Mouse (Mus musculus): ENCODE measurements at regions not wholly inside any gene's neighbourhood (a gene's known extent, or its start where the extent isn't known, plus 50 kb on each side); places are given as distances from the start of the nearest gene placed in this dataset.

DNA sequence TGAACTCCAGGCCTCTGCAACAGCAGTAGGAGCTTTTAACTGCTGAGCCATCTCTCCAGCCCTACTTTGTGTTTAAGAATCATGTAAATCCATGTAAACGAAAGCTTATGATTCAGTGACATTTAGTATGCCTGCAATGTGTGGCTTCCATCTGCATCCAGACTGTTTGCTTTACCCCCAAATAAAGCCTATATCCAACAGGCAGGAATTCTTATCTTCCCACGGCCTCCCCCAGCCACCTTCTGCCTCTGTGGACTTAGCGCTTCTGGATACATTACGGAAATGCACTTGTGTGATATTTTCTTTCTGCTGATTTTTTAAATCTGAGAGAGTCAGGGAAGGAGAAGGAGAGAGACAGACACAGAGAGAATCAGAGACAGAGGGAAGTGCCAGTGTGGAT is 189.2 kb upstream of the Cxcr4 start:
- CTCF ChIA-PET, result interaction anchor here (0.6 kb wide), 1 partner anchor 227 kb away, joined by 5 read pairs; no protein-coding TSS in a partner anchor

DNA sequence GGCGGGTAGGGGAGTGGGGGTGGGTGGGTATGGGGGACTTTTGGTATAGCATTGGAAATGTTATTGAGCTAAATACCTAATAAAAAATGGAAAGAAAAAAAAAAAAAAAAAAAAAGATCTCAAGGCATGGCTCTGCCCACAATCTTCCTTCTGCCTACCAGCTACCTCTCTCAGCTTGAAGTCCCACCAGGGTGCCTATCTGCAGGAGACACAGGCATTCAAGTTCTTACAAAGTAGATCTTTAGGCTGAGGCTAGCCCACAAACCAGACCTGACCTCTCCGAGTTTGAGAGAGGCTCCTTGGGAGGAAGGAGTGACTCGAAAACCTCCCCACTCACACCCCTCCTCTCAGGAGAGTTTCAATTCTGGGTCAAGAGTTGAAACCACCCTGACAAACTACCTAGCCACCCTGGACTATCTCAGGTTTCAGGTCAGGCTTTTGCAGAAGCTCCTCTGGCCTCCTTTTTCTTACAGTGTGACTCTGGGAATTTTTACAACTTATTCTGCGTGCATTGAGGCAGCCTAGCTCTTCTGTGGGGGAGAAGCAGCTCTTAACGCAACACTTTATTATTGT is 187.6 kb upstream of the Cxcr4 start:
- CTCF ChIA-PET, result interaction anchor here (0.6 kb wide), 1 partner anchor 786 kb away, joined by 3 read pairs; no protein-coding TSS in a partner anchor

DNA sequence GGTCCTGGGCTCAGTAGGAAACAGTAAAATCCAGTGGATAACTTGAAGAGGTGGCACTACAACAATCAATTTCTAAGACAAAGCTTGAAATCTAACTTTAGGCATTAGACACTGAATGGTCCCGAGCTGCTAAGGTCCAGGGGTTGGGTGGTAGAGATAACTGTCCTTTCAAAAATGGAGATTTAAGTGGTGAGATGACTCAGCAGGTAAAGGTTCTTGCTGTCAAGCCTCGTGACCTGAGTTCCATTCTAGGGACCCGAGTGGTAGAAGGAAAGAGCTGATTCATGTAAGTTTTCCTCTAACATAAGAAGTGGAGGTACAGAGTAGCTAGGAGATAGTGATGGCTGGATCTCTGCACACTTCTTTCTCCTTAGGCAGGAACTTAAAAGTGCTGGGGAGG is 180.3 kb upstream of the Cxcr4 start:
- CTCF ChIA-PET, result interaction anchor here (0.5 kb wide), 1 partner anchor 244 kb away, joined by 3 read pairs; no protein-coding TSS in a partner anchor

DNA sequence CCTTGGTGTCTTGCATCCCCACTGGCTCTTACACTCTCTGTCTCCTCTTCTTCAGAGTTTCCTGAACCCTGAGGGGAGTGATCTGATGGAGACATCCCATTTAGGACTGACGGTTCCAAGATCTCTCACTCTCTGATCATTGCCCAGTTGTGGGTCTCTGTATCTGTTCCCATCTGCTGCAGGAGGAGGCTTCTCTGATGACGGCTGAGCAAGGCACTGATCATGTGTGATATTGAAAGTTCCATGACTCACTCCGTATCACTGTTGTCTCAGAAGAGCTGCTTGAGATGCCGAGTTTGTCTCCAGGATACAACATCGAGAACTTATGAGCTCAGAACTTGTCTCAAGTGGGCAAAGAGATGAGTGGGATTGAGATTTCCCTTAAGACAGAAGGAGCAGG is 178.7 kb upstream of the Cxcr4 start:
- CTCF ChIA-PET, result interaction anchor here (0.7 kb wide), 1 partner anchor 146 kb away, joined by 3 read pairs; no protein-coding TSS in a partner anchor

DNA sequence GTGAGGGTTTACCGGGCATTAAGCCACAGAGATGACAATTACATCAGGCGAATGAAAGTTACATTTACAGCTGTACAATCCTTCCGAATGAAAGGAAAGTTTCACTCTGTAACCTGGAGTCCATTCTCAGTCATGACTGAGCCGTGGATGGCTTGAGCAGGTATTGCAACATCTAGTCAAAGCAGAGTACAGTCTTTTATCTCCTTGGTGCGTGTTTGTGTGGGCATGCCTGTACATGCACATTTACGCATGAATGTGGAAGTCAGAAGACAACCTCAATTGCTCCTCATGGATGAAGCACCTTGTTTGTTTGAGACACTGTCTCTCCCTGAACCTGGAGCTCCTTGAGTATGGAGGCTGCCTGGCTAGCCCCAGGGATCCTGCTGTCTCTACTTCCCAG is 175.9 kb upstream of the Cxcr4 start:
- CTCF ChIA-PET, result interaction anchor here (0.6 kb wide), 1 partner anchor 176 kb away, joined by 3 read pairs; the partner anchor contains the start of gene Cxcr4

DNA sequence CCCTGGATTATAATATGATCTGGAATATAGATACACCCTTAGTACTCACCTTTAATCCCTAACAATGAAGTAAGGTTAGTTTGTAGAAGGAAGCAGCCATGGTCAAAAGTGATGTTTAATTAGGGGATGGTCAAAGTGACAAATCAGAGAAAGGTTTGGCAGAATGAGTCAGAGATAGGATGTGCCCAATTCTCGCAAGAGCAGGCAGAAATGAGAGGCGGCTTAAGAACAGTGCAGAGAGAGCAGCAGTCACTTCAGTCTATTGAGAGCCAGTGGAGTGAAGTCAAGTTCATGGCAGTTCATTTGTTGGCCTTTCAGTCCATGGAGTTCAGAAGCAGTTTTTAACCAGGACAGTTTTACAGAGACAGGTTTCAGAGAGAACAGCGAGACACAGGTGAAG is 175.3 kb upstream of the Cxcr4 start:
- CTCF ChIA-PET, result no interaction called here

DNA sequence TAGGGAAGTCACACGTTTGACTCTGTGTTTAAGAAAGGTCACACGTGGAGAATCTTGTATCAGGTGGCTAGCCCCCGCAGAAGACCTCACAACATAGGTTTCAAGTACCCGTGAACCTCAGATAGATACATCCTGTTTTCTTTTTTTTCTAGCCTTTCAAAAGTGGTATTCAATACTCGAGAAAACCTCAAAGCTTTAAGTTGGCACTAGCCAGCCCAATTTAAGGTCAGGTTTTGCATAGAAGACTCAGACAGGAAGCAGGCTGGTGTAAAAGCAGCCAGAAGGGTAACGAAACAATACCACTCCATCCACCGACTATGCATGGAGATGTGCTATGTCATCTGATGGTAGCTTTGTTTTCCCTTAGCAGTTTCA is 174.8 kb upstream of the Cxcr4 start:
- CTCF ChIA-PET, result interaction anchor here (0.6 to 0.7 kb wide), 2 partner anchors 20 to 42 kb away, joined by 6 to 26 read pairs; no protein-coding TSS in a partner anchor

DNA sequence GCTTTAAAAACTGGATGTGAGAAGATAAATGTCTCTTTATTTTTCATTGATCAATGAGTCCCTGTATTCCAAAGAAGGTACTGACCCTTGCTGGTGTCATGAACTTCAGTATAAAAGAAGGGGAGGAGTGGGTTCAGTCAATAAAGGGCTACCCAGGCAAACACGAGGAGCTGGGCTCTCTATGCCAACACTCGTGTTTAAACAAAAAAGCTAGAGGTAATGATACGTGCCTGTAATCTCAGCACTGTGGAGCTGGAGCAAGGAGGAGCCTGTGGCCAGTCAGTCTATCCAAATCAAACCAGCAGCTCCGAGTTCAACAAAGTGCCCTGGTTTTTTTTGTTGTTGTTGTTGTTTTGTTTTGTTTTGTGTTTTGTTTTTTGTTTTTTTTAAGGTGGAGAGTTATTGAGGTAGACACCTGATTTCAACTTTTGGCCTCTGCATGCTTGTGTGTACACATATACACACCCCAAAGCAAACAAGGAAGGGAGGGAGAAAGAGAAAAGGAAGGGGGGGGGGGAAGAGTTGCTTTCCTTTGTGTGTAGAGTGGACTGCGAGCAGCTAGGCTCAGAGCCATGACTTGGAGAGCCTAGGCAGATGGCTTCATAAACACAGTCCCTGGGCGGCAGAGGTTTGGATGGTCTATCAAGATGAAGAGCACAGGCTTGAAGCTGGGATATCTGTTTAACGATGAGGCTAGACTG is 174.2 kb upstream of the Cxcr4 start:
- CTCF ChIA-PET, result interaction anchor here (0.6 to 0.7 kb wide), 2 partner anchors 20 to 41 kb away, joined by 6 to 26 read pairs; no protein-coding TSS in a partner anchor

DNA sequence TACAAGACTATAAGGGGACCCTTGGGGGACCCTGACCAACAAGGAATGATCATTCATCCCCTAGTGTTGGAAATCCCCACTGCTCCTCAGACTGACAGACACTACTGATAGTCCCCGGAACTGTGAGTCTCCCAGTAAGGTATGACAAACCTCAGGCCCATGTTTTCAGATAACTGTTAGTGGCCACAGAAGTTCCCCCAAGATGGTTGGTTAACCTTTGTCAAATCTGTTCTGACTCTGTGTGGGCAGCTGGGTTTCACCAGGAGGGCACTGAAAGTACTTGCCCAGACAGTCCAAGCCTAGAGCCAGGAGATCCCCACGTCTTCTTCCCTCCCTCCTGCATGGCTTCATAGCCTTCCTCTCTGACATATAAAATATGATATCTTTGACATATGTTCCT is 173.5 kb upstream of the Cxcr4 start:
- CTCF ChIA-PET, result no interaction called here

DNA sequence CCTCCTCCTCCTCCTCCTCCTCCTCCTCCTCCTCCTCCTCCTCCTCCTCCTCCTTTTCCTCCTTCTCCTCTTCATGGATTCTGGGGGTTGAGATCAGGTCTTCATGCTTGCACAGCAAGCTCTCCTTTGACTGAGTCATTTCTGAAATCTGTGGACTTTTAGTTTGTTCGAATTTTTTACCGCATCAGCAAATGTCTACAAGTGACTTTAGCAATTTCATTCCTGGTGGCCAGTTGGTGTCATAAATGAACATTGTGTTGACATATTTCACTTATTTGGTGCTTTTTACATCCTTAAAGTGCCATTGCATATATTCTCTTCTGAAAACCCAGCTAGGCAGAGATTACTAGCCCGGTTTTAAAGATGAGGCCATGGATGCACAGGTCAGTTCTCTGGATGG is 173.0 kb upstream of the Cxcr4 start:
- CTCF ChIA-PET, result interaction anchor here (0.6 kb wide), 1 partner anchor 151 kb away, joined by 4 read pairs; no protein-coding TSS in a partner anchor

DNA sequence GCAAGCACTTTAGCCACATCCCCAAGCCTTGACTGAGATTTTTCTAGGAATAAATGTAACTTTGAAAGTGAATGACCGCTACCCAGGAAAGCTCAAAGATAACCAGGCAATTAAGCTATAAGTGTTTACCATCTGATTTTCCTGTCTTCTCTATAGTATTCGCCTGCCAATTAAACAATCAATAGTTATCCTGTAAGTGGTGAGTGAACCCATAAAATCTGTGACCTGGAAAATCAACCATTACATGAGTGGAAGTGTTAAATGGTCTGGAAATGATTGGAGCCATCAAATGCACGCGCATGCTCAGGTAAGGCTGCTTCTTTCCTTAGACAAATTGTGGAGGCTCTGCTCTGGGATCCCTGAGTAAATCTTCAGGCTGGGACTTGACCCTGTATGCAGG is 170.8 kb upstream of the Cxcr4 start:
- CTCF ChIA-PET, result no interaction called here

DNA sequence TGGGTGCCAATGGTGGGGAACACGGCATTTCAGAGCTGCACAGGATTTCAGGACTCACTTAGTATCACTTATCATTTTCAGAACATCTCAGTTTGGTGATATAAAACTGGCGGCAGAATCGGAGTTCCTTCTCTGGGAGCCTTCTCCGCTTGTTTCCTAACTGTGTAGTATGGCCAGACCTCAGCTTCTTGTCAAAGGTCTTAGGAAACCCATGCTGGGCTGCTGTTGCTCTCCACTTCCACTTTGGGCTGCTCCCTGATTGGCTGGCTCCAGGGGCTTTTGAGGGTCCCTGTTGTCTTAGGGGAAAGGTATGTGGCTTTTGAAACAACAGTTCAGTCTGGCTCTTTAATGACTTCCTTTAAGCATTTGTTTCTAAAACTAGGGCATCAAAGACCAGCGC is 170.0 kb upstream of the Cxcr4 start:
- CTCF ChIA-PET, result no interaction called here

DNA sequence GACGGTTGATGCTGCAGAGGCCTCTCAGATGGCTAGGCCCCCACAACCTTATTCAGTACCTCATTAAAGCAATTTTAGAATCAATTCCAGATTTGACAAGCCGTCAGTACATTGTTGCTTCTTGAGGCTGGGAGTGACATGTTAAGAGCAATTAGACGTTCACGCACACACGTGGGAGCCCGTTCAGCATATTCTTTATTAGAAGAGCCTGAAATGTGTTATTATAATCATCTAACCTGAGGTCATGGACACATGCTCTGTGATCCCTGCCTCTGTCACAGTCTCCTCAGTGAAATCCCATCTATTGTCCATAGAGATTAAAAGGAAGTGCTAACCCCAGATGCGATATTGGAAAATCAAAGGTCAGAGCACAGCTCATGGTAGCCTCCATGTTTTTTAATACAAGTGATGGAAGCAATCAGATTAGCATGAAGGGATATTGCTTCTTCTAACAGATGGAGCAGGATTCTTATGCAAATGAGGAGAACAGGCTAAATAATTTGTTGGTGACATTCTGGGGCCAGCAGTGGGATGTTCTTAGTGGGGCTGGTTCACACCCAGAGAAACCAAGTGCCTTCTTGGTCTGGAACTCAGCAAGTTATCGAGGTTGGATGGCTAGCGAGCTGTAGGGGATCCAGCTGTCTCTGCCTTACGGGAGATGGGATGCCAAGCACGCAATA is 166.8 kb upstream of the Cxcr4 start:
- CTCF ChIA-PET, result no interaction called here

DNA sequence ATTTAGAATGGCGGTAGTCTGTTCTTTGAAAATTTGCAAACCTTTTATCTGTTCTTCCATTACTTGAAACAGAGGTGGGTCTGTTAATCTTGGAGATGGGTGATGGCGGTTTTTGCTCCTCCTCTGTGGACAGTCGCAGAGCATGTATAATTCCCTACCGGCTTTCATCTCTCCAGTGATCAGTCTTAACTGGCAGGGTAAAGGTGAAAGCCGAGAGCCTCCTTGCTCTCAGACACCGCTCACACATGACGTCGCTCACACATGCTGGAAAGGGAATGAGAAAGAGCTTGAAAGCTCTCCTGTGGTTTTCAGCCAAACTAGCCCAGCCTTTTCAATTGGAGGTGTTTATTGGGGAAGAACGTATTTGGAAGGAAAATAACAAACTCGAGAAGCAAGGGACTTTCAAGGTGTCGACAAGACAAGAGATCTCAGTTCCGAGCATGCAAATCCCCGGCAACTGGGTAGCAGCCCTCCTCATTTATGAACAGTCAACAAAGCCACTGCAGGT is 166.3 kb upstream of the Cxcr4 start:
- CTCF ChIA-PET, result no interaction called here

DNA sequence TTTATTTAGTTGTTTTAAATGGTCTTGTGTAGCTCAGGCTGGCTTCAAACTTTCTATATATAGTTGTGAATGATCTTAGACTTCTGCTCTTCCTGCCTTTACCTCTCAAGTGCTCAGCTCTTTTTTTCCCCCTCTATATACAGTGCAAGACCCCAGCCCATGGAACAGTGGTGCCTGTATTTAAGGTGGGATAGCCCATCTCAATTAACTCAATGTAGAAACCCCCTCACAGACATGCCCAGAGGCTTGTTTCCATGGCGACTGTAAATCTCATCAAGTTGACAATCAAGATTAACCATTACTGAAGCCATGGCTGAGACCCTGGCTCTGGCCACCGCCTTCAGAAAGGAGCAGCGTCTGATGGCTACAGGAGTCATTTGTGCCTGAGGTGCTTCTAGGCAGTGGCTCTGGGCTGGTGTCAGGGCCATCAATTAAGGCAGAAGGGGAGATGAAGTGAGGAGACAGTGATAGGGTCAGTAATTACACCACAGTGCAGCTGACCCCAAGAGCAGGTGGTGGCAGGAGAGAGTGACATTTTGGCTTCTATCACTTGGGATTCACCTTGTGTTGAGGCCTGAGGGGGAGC is 161.4 kb upstream of the Cxcr4 start:
- CTCF ChIA-PET, result interaction anchor here (0.7 kb wide), 1 partner anchor 76 kb away, joined by 10 read pairs; no protein-coding TSS in a partner anchor

DNA sequence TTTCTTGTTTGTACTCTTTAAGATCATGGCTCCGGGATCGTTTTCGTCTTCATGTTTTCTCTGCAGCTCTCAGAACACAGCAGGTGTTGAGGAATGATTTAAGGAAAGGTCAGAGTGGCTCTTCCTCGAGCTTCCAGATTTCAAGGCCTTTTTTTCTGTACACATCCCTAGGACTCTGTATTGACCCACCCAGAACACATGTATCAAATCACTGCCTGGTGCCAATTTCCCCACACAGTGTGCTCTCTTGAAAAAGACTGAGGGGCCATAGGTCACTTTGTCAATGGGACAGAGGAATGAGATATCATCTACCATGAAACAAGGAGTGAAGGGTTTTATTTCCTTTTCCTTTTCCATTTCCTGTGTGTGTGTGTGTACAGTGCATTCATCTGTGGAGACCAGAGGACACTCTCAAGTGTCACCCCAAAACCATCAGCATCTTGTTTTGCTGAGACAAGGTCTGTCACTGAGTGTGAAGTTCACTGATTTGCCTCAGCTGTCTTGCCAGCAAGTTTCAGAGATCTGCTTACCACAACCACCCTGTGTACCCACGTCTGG is 157.4 kb upstream of the Cxcr4 start:
- CTCF ChIA-PET, result interaction anchor here (0.5 kb wide), 1 partner anchor 1074 kb away, joined by 4 read pairs; no protein-coding TSS in a partner anchor

DNA sequence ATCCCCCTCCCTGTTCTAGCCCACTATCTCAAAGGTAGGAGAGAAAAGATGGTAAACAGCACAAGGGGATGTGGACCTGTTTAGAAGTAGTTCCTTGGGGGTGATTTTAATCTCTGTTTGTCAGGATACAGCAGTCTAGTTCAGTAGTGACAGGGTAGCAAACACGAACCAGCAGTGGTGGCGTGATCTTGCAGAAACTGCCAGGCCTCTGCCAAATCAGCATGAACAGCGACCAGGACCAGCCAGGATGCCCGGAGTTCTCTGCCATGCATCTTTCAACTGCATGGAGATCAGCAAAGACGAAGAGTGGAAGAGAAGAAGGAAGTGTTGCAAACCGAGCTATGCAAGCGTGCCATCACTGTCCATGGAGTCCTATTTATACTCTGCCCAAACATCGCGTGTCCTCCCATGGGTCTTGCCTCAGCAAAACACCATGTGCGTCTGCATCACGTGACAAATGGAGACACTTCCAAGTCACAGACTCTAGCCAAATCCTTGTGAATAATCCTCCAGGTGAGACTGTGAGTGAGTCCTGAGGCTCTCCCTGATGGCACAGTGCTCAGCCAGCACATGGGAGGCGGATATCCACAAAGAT is 155.2 kb upstream of the Cxcr4 start:
- CTCF ChIA-PET, result no interaction called here

DNA sequence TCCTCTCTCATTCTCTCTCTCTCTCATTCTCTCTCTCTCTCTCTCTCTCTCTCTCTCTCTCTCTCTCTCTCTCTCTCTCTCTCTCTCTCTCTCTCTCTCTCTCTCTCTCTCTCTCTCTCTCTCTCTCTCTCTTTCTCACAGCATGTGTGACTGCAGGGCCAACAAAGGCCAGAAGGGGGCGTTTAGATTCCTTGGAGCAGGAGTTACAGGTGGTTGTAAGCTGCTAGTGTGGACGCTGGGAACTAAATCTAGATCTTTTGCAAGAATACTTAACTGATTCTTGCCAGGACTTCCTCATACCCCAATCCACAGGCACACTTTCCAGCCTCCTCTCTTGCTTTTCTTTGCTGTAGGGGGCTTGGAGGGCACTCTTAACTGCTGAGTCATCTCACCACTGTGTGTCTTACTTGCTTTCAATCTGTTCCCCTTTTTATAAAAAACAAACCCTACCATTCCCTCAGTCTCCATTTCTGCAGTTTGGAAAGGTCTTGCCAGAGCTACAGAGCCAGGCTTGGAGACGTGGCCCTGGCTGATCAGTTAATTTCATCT is 154.4 kb upstream of the Cxcr4 start:
- CTCF ChIA-PET, result interaction anchor here (0.8 kb wide), 1 partner anchor 20 kb away, joined by 26 read pairs; no protein-coding TSS in a partner anchor

DNA sequence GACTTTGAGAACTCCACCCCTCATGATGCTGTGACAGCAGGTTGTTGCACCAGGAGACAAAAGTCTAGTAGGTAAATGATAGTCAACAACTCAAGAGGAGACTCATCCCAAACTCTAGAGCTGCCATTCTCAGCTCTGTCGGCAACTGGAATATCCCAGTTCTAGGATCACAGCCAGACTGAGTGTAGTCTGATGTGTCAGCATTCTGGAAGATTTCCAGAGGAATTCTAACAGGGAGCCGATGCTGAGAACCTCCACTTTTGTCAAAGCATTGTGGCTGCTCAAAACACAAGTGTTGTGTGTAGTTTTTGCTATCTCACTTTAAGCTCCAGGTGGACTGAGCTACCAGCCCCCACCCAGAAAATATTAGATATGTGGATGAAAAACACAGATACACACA is 148.5 kb upstream of the Cxcr4 start:
- CTCF ChIA-PET, result interaction anchor here (0.6 to 1.2 kb wide), 2 partner anchors 15 to 149 kb away, joined by 4 to 5 read pairs; no protein-coding TSS in a partner anchor

DNA sequence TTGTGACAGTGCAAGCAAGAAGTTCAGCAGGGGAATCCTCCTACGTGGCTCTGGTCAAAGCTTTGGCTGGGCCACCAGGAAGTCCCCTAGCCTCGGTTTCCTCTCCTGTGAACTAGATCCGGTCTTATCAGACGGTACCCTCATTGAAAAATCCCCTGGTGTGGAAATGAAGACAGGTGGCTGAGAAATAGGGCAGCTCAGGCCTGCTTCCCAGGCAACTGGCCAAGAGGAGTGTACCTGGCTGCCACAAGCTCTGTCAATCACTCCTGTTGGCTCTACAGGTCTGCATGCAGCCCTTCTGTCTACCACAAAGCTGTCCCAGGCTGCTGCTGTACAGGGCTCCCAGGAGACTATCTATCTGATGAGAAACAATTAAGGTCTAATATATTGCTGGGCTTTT is 146.1 kb upstream of the Cxcr4 start:
- CTCF ChIA-PET, result no interaction called here

DNA sequence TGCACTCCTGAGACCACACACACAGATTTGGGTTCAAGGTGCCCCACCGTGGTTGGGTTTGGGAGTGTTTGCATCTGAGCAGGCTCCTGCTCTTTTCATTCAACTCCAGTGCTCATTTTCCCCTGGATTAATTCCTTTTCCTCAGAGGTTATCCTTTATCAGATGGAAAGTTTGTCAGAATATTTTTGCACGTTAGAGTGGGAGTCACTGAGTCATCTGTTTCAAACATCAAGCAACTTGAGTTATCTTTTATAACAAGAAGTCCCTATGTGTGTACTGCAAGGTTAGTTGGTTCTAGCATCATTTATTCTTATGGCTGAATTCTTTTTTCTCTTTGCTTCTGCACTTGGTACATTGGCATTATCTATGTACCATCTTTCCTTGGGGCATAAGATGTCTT is 142.8 kb upstream of the Cxcr4 start:
- CTCF ChIA-PET, result interaction anchor here (0.6 to 0.7 kb wide), 2 partner anchors 103 to 144 kb away, joined by 5 to 13 read pairs; no protein-coding TSS in a partner anchor
